Mouse (Mus musculus) cerebellum, adult 9-10 months (tissue): ENCODE measurements around the gene Ext2.

ENCODE experiments used
- DNase-seq: peaks from one replicate; pipeline ENCODE4 v3.0.0; 2022

Ext2 gene

GRCm38 (mm10) chr2:93729585-93729984, 92.8 kb downstream of the Ext2 start:
- DNase-seq, result no peak

GRCm38 (mm10) chr2:93723138-93723744, 99.1 kb downstream of the Ext2 start:
- DNase-seq, result no peak

- no peak for DNase-seq
These were observed 101.4 kb downstream of the Ext2 start for GRCm38 (mm10) chr2:93720956-93721355.

GRCm38 (mm10) chr2:93719792-93720675, 102.3 kb downstream of the Ext2 start:
- peak; percentile 45 for DNase-seq

GRCm38 (mm10) chr2:93713267-93713666, 109.1 kb downstream of the Ext2 start:
- no peak for DNase-seq

GRCm38 (mm10) chr2:93711460-93711859, 110.9 kb downstream of the Ext2 start:
- no peak for DNase-seq

GRCm38 (mm10) chr2:93709696-93710095, 112.7 kb downstream of the Ext2 start:
- DNase-seq, result no peak

- no peak for DNase-seq
These were observed 113.1 kb downstream of the Ext2 start for GRCm38 (mm10) chr2:93709241-93709640.

- no peak for DNase-seq
These were observed 115.5 kb downstream of the Ext2 start for GRCm38 (mm10) chr2:93706825-93707224.

- DNase-seq, result no peak
These were observed 116.0 kb downstream of the Ext2 start for GRCm38 (mm10) chr2:93706407-93706806.

- no peak for DNase-seq
These were observed 118.2 kb downstream of the Ext2 start for GRCm38 (mm10) chr2:93704195-93704594.

- DNase-seq, result no peak
These were observed 119.1 kb downstream of the Ext2 start for GRCm38 (mm10) chr2:93702936-93703926.

GRCm38 (mm10) chr2:93699346-93699745, 123.0 kb downstream of the Ext2 start:
- DNase-seq, result no peak

- no peak for DNase-seq
These were observed 126.2 kb downstream of the Ext2 start for GRCm38 (mm10) chr2:93696181-93696641.

- DNase-seq, result no peak
These were observed 129.3 kb downstream of the Ext2 start for GRCm38 (mm10) chr2:93693101-93693500.

GRCm38 (mm10) chr2:93690064-93690930, 132.1 kb downstream of the Ext2 start:
- peak; percentile 56 for DNase-seq

GRCm38 (mm10) chr2:93683674-93684073, 138.7 kb downstream of the Ext2 start:
- no peak for DNase-seq

- no peak for DNase-seq
These were observed 139.7 kb downstream of the Ext2 start for GRCm38 (mm10) chr2:93682601-93683202.

GRCm38 (mm10) chr2:93681321-93681720, 141.0 kb downstream of the Ext2 start:
- no peak for DNase-seq

- no peak for DNase-seq
These were observed 145.1 kb downstream of the Ext2 start for GRCm38 (mm10) chr2:93677231-93677630.

GRCm38 (mm10) chr2:93671573-93672184, 150.7 kb downstream of the Ext2 start:
- DNase-seq, result no peak
